Mouse (Mus musculus) heart, adult 8-10 months (tissue): ENCODE measurements around the gene Klrd1. TPM values are rescaled to one million over a fixed set of nuclear protein-coding genes. Genes with fewer than 3 reads are reported as not detected.
"Not testable (repeated sequence)": the region's sequence is repeated elsewhere in the genome, so short reads cannot be mapped to it uniquely, and the experiment has no call there.

Experiments used
- DNase-seq: peaks from one replicate; pipeline ENCODE4 v3.0.0; 2022; ENCODE audit warnings: low spot score
- total RNA-seq, 4 experiments: library from RNA; stranded (reverse); gene quantifications; 2 replicates each; pipeline ENCODE4 v1.2.4; 2022

The Klrd1 gene
- total RNA-seq, result under 1 TPM in 1 of 4 experiments, not detected in 3; 0.35 TPM

GRCm38 (mm10) chr6:129591508-129591907 lies at the start of gene Klrd1:
TSS of gene Klrd1 (plus strand) at chr6:129591782.
- no peak for DNase-seq

GRCm38 (mm10) chr6:129541931-129542330 lies 49.7 kb upstream of the Klrd1 start:
- DNase-seq, result no peak

- no peak for DNase-seq
Measured at GRCm38 (mm10) chr6:129542540-129542939, 49.0 kb upstream of the Klrd1 start.

- peak; percentile 63 for DNase-seq
Measured at GRCm38 (mm10) chr6:129543709-129544606, 47.6 kb upstream of the Klrd1 start.

- no peak for DNase-seq
Measured at GRCm38 (mm10) chr6:129547277-129547676, 44.3 kb upstream of the Klrd1 start.

- no peak for DNase-seq
Measured at GRCm38 (mm10) chr6:129548009-129548408, 43.6 kb upstream of the Klrd1 start.

GRCm38 (mm10) chr6:129557298-129558023 lies 34.1 kb upstream of the Klrd1 start:
- no peak for DNase-seq

GRCm38 (mm10) chr6:129558946-129559640 lies 32.5 kb upstream of the Klrd1 start:
- DNase-seq, result peak; percentile 62

- no peak for DNase-seq
Measured at GRCm38 (mm10) chr6:129559641-129560027, 31.9 kb upstream of the Klrd1 start.

- no peak for DNase-seq
Measured at GRCm38 (mm10) chr6:129565257-129565656, 26.3 kb upstream of the Klrd1 start.

- peak; percentile 4 for DNase-seq
Measured at GRCm38 (mm10) chr6:129575315-129575714, 16.3 kb upstream of the Klrd1 start.

GRCm38 (mm10) chr6:129577605-129578004 lies 14.0 kb upstream of the Klrd1 start, which contains the start of gene Klre1:
TSS of gene Klre1 (plus strand) at chr6:129577905.
- DNase-seq, result no peak

GRCm38 (mm10) chr6:129581274-129581673 lies 10.3 kb upstream of the Klrd1 start:
- no peak for DNase-seq

- no peak for DNase-seq
Measured at GRCm38 (mm10) chr6:129581896-129582295, 9.7 kb upstream of the Klrd1 start.

GRCm38 (mm10) chr6:129583014-129583413 lies 8.6 kb upstream of the Klrd1 start:
- DNase-seq, result no peak

GRCm38 (mm10) chr6:129608372-129608771 lies 16.8 kb downstream of the Klrd1 start:
- no peak for DNase-seq

GRCm38 (mm10) chr6:129623735-129624134 lies 32.2 kb downstream of the Klrd1 start, which contains the start of gene Klrk1:
TSS of gene Klrk1 (minus strand) at chr6:129623864.
- no peak for DNase-seq

GRCm38 (mm10) chr6:129631046-129631445 lies 39.5 kb downstream of the Klrd1 start:
- DNase-seq, result not testable (repeated sequence)

- DNase-seq, result not testable (repeated sequence)
Measured at GRCm38 (mm10) chr6:129643237-129643636, 51.7 kb downstream of the Klrd1 start, which contains the start of gene Klrc3. TSS of gene Klrc3 (minus strand) at chr6:129643337.

GRCm38 (mm10) chr6:129644054-129644453 lies 52.5 kb downstream of the Klrd1 start:
- DNase-seq, result not testable (repeated sequence)
